Mouse (Mus musculus) C2C12 (cell line): ENCODE data around the gene Rarb. TPM values are rescaled to one million over a fixed set of nuclear protein-coding genes. Genes with fewer than 3 reads are reported as not detected.

ENCODE experiments used
- H3K27me3 ChIP-seq: one replicate; pipeline ENCODE4 v1.6.1; 2011; ENCODE audit not compliant: control insufficient read depth, insufficient read depth, insufficient read length
- H3K36me3 ChIP-seq: one replicate; pipeline ENCODE4 v1.6.1; 2011; ENCODE audit not compliant: control insufficient read depth, insufficient read depth
- H3K4me3 ChIP-seq: one replicate; pipeline ENCODE4 v1.5.1; 2011; ENCODE audit warnings: mild to moderate bottlenecking, control low read depth; ENCODE audit not compliant: poor library complexity, insufficient read depth, severe bottlenecking
- H3K79me2 ChIP-seq: one replicate; pipeline ENCODE4 v1.6.1; 2011; ENCODE audit not compliant: control insufficient read depth, insufficient read depth
- H3K79me3 ChIP-seq: one replicate; pipeline ENCODE4 v1.6.1; 2011; ENCODE audit warnings: low read depth, control low read depth
- H3ac ChIP-seq: one replicate; pipeline ENCODE3; 2011; ENCODE audit warnings: low read depth; ENCODE audit not compliant: control insufficient read depth, insufficient read length
- CEBPB ChIP-seq: IDR thresholded peaks from one replicate; pipeline ENCODE4 v1.6.1; 2011; ENCODE audit warnings: low read depth, mild to moderate bottlenecking, control low read depth, moderate library complexity
- CTCF ChIP-seq: IDR thresholded peaks from one replicate; pipeline ENCODE4 v1.5.1; 2011; ENCODE audit not compliant: control insufficient read depth, insufficient read depth, insufficient read length
- FOSL1 ChIP-seq: IDR thresholded peaks from one replicate; pipeline ENCODE4 v1.8.0; 2011; ENCODE audit warnings: mild to moderate bottlenecking, low read length; ENCODE audit not compliant: poor library complexity, insufficient read depth, severe bottlenecking
- MAX ChIP-seq: IDR thresholded peaks from one replicate; pipeline ENCODE4 v1.6.1; 2011; ENCODE audit warnings: mild to moderate bottlenecking, control low read depth
- MYOD1 ChIP-seq: IDR thresholded peaks from one replicate; pipeline ENCODE4 v1.6.1; 2011; ENCODE audit warnings: low read depth; ENCODE audit not compliant: control insufficient read depth, insufficient read length
- MYOG ChIP-seq: IDR thresholded peaks from one replicate; pipeline ENCODE4 v1.6.1; 2011; ENCODE audit not compliant: control insufficient read depth, insufficient read length; ENCODE audit errors: extremely low read depth
- USF1 ChIP-seq: IDR thresholded peaks from one replicate; pipeline ENCODE4 v1.6.1; 2011; ENCODE audit warnings: low read depth, mild to moderate bottlenecking, control low read depth, moderate library complexity
- polyA plus RNA-seq: library from polyadenylated mRNA; unstranded; fragments of >200 nt; fragmentation: generic; extraction: Trizol; gene quantifications from one replicate; pipeline ENCODE4 v1.2.1, GENCODE M21; 2012; ENCODE audit warnings: missing spikeins

Rarb gene
- polyA plus RNA-seq, 1 experiment = 0.06 TPM

- Histone ChIP-seq H3K4me3 (no peak overlapping the region), H3K79me2 (no peaks in the 10 kb centered on the region), H3K79me3 (no peaks in the 10 kb centered on the region), H3K27me3 (no peaks in the 10 kb centered on the region), H3K36me3 (no peaks in the 10 kb centered on the region), H3ac (no peak overlapping the region)
- TF ChIP-seq CTCF (no peak), USF1 (no peak), CEBPB (no peak), MAX (no peak), FOSL1 (no peak), MYOG (no peak), MYOD1 (no peak)
These were observed 85.2 kb downstream of the Rarb start for GRCm38 (mm10) chr14:16733595-16734298.

- Histone ChIP-seq H3K27me3 (no peaks in the 10 kb centered on the region), H3K36me3 (no peaks in the 10 kb centered on the region), H3K79me2 (no peaks in the 10 kb centered on the region), H3ac (no peak overlapping the region), H3K4me3 (no peak overlapping the region), H3K79me3 (no peaks in the 10 kb centered on the region)
- TF ChIP-seq MYOG (no peak), MAX (no peak), CTCF (no peak), MYOD1 (no peak), CEBPB (no peak), USF1 (no peak)
These were observed 86.9 kb downstream of the Rarb start for GRCm38 (mm10) chr14:16732054-16732453.

- H3K79me3 ChIP-seq = no peaks in the 10 kb centered on the region
- H3K27me3 ChIP-seq = no peaks in the 10 kb centered on the region
- no peak overlapping the region for H3K4me3 ChIP-seq
- no peaks in the 10 kb centered on the region for H3K36me3 ChIP-seq
- no peaks in the 10 kb centered on the region for H3K79me2 ChIP-seq
- no peak overlapping the region for H3ac ChIP-seq
- TF ChIP-seq CTCF (no peak), FOSL1 (no peak), USF1 (no peak), CEBPB (no peak), MYOD1 (no peak), MYOG (no peak), MAX (no peak)
These were observed 90.6 kb downstream of the Rarb start for GRCm38 (mm10) chr14:16728175-16728838.

- H3K79me2 ChIP-seq = no peaks in the 10 kb centered on the region
- H3K79me3 ChIP-seq = no peaks in the 10 kb centered on the region
- no peak overlapping the region for H3K4me3 ChIP-seq
- TF ChIP-seq MYOD1 = no peak
- H3K36me3 ChIP-seq = no peaks in the 10 kb centered on the region
- H3ac ChIP-seq = no peak overlapping the region
- H3K27me3 ChIP-seq = no peaks in the 10 kb centered on the region
These were observed 95.0 kb downstream of the Rarb start for GRCm38 (mm10) chr14:16723991-16724390.

- no peaks in the 10 kb centered on the region for H3K79me3 ChIP-seq
- H3K79me2 ChIP-seq = no peaks in the 10 kb centered on the region
- no peak overlapping the region for H3K4me3 ChIP-seq
- H3K27me3 ChIP-seq = no peaks in the 10 kb centered on the region
- no peak overlapping the region for H3ac ChIP-seq
- TF ChIP-seq CEBPB (no peak), MAX (no peak), USF1 (no peak), FOSL1 (no peak), CTCF (no peak), MYOG (no peak), MYOD1 (no peak)
- no peaks in the 10 kb centered on the region for H3K36me3 ChIP-seq
These were observed 101.1 kb downstream of the Rarb start for GRCm38 (mm10) chr14:16717821-16718220.
